Mouse (Mus musculus): ENCODE data around the gene Zfp512b. TPM values are rescaled to one million over a fixed set of nuclear protein-coding genes. Genes with fewer than 3 reads are reported as not detected.

The Zfp512b gene
- polyA plus RNA-seq (2017; shearing (Covaris generic)): 17.0 TPM

GRCm38 (mm10) chr2:181592231-181593041 lies at the start of gene Zfp512b:
Zfp512b (minus strand) TSS chr2:181592803.

GRCm38 (mm10) chr2:181598454-181599351 lies 6.1 kb upstream of the Zfp512b start, which contains the start of gene Samd10:
Samd10 (minus strand) TSS chr2:181599212.

DNA sequence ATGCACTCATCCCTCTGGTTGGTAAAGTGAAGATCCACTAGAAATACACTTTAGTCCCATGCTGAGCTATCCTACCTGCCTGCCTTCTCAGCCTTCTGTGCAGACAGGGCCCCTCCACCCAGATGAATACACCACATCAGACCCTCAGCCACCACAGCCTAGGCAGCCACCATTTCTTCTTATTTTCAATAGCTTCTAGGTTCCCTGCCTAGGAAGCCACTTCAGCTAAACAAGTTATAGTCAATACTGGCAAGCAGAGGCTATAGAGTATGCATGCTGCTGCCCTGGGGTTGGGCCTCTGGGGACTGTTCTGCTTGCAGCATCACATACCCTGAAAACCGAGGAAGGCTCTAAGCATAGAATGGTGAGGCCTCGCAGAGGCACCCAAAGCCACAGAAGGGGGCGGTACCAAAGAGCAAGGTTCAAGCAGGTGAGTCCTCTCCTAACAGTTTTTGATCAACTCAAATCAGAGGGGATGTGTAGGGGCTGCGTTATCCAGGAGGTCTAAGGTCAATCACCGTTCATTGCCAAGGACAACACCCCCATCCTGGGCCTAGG lies 996 bp downstream of the Zfp512b start, which contains the start of gene Prpf6:
Gene Prpf6 (plus strand): TSS at position 341 of the 558 bp plus-strand sequence.

GRCm38 (mm10) chr2:181584411-181584942 lies 8.1 kb downstream of the Zfp512b start, which contains the start of gene Uckl1:
Uckl1 (minus strand) TSS chr2:181584892.

Other genes starting within 250 kb of the Zfp512b start
- 114 TPM for gene Zgpat, start 227.9 kb downstream of the Zfp512b start, polyA plus RNA-seq (2017; shearing (Covaris generic))
- gene Arfrp1, start 227.4 kb downstream of the Zfp512b start, polyA plus RNA-seq (2017; shearing (Covaris generic)): 169 TPM
- 343 TPM for gene Lime1, start 212.7 kb downstream of the Zfp512b start, polyA plus RNA-seq (2017; shearing (Covaris generic))
- 1.9 TPM for gene Zbtb46, start 133.4 kb downstream of the Zfp512b start, polyA plus RNA-seq (2017; shearing (Covaris generic))
- gene Abhd16b, start 99.6 kb downstream of the Zfp512b start, polyA plus RNA-seq (2017; shearing (Covaris generic)): not detected
- gene Tpd52l2, start 95.7 kb downstream of the Zfp512b start, polyA plus RNA-seq (2017; shearing (Covaris generic)): 93.7 TPM
- 122 TPM for gene Dnajc5, start 72.3 kb downstream of the Zfp512b start, polyA plus RNA-seq (2017; shearing (Covaris generic))
- 242 TPM for gene Uckl1, start 7.9 kb downstream of the Zfp512b start, polyA plus RNA-seq (2017; shearing (Covaris generic))
- 120 TPM for gene Prpf6, start 935 bp downstream of the Zfp512b start, polyA plus RNA-seq (2017; shearing (Covaris generic))
- gene Samd10, start 6.4 kb upstream of the Zfp512b start, polyA plus RNA-seq (2017; shearing (Covaris generic)): 11.0 TPM
- gene Gm29797, start 64.2 kb upstream of the Zfp512b start, polyA plus RNA-seq (2017; shearing (Covaris generic)): not detected
- not detected for gene Sox18, start 78.8 kb upstream of the Zfp512b start, polyA plus RNA-seq (2017; shearing (Covaris generic))
- 26.7 TPM for gene Tcea2, start 87.5 kb upstream of the Zfp512b start, polyA plus RNA-seq (2017; shearing (Covaris generic))
- 241 TPM for gene Rgs19, start 101.2 kb upstream of the Zfp512b start, polyA plus RNA-seq (2017; shearing (Covaris generic))
- gene Lkaaear1, start 105.6 kb upstream of the Zfp512b start, polyA plus RNA-seq (2017; shearing (Covaris generic)): not detected
- 0.16 TPM for gene Oprl1, start 122.2 kb upstream of the Zfp512b start, polyA plus RNA-seq (2017; shearing (Covaris generic))
- gene Myt1, start 170.5 kb upstream of the Zfp512b start, polyA plus RNA-seq (2017; shearing (Covaris generic)): not detected
- gene Pcmtd2, start 245.1 kb upstream of the Zfp512b start, polyA plus RNA-seq (2017; shearing (Covaris generic)): 102 TPM